Mouse (Mus musculus): Measurements from ENCODE around the gene Suds3.

The Suds3 gene

GRCm38 (mm10) chr5:117115836-117116366 lies at the start of gene Suds3:
TSS of gene Suds3 (minus strand) at chr5:117116113.
- DNase-seq (ENCODE audit: extremely low read depth, low read depth, low spot score), result no peak

DNA sequence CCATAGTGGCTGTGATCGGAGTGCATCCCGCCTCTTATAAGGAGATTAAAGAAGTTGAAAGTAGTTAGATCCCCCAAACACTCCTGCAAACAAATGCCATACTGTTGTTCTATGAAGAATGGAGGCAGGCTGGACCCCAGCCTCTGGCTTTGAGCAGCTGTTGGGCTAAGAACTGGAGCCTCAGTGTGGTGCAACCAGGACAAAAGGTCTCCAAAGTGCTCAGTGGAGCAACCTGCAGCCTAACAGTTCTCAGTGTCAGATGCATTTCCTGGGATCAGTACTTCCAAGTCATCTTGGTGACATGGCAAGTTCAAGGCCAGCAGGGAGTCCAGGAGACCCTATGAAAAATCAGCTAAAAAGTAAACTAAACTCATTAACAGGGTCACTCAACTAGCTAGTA lies 49.0 kb upstream of the Suds3 start:
- no peak for DNase-seq (ENCODE audit: extremely low read depth, low read depth, low spot score)

DNA sequence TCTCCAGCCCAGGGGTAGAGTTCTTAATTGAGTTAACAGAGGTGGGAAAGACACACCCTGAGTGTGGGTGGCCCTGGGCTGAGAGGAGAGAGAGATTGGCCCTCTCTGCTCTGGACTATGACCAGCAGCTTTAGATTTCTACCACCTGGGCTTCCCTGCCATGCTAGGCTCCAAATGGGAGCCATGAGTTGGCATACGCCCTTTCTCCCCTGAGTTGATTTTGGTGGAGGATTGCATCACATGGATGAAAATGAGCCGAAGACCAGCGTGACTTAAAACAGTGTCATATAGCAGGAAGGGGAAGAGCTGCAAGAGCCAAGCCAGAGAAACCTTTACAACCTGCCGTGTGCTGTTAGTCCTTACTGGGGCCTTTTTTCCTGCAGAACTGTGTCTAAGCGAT lies 48.6 kb upstream of the Suds3 start:
- DNase-seq (ENCODE audit: extremely low read depth, low read depth, low spot score), result no peak

GRCm38 (mm10) chr5:117163790-117164189 lies 47.9 kb upstream of the Suds3 start:
- DNase-seq (ENCODE audit: extremely low read depth, low read depth, low spot score), result no peak

DNA sequence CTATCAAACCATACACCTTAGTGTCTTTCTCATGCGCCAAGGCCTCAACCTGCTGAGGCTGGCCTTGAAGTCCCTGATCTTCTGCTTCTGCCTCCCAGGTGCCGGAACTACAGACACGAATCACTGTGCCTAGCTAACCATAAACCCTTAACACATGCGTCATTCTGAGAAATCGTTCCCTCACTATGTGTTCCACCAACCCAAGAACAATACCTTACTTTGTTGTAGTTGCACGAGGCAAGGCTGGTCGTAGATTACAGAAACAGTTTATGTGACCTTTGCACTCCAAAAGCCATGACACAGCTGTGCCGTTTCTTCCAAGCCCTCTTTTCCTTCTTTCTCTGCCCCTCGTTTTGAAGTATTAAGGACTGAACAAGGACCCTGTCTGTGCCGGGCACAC lies 44.6 kb upstream of the Suds3 start:
- DNase-seq (ENCODE audit: extremely low read depth, low read depth, low spot score), result no peak

DNA sequence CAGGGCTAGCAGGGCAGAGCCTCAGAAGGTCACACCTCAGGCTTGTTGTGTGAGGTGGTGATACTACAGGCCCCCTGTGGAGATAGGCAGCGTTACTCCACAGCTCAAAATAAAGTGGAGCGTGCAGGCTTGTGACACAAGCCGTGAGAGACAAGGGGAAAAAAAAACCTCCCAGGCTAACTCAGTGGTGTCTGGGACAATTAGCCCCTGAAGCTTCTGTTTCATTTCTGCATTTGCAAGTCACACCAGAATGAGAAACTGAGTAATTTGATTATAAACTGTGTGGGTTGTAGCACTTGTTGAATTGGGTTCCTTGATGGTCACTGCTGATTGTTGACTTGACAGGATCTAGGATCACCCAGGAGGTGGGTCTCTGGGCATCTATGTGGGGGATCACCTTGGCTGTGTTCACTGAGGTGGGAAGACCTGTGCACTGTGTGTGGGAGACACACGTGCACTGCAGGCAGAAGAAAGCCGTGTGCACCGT lies 43.9 kb upstream of the Suds3 start:
- no peak for DNase-seq (ENCODE audit: extremely low read depth, low read depth, low spot score)

DNA sequence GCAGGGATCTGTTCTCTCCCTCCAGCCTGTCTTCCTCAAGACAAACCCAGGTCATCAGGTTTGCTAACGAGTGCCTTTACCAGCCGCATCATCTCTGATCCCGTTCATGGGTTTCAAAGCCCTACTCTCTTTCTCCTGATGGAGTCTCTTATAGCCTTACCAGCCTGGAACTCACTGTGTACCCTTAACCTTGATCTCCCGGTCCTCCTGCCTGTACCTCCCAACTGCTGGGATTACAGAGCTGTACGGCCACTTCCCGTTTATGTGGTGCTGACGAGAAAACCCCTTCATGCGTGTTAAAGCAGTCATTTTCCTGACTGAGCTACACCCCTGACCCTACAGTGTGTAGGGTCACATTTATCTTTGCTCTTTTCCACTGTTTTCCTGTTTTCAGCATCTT lies 43.4 kb upstream of the Suds3 start:
- no peak for DNase-seq (ENCODE audit: extremely low read depth, low read depth, low spot score)

DNA sequence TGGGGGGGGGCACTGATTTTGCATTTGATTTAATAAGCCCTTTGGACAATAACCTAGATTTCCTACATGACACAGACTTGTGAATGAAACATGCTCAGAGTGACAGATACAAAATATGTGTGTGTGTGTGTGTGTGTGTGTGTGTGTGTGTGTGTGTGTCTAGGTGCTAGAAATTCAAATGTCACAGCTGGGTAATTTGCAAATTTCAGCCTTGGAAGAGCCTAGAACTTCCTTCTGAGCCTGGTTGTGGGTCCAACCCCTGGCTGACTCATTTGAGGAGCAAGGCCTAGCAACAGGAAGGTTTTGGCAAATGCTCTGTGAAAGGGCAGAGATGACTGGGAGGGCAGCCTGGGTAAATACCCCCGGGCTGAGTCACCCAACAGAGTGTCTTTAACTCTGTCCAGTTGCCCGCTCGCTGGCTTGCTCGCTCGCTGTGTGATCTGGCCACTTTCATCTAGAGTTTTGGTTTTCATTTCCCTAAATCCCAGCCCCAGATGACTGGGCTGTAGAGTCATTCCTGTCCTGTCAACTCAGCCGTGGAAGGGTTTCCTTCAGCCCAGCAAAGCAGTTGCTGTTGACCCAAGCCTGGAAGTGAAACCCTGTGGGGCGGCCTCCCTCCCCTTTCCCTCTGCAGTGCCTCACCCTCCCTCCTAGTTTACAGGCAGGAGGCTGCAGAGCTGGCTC lies 42.6 kb upstream of the Suds3 start:
- DNase-seq (ENCODE audit: extremely low read depth, low read depth, low spot score), result no peak

DNA sequence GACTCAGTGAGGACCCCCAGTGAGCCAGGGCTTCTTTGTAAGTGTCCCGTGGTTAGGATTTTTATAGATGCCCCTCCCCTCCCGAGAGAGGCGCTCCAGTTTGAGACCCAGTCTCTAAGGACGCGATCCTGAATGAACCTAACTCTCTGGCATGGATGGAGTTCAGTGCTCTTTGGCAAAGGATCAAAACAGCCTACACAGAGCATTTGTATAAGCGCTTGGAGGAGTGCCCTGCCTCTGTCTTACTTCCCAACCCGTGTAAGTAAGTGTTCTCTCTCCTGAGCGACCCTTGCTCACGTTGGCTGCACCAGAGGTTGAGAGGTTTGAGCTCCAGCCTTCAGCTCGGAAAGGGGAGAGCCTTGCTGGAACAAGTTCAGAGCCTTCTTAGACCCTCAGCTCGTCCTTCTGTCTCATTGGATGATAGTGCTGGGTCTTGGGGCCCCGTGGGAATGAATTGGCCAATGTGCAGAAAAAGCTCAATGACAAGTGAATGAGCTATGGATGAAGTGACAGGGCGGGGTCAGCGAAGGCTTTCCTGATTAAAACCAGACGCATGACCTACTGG lies 37.7 kb upstream of the Suds3 start:
- no peak for DNase-seq (ENCODE audit: extremely low read depth, low read depth, low spot score)

GRCm38 (mm10) chr5:117152944-117153343 lies 37.0 kb upstream of the Suds3 start:
- DNase-seq (ENCODE audit: extremely low read depth, low read depth, low spot score), result no peak

- no peak for DNase-seq (ENCODE audit: extremely low read depth, low read depth, low spot score)
Measured at GRCm38 (mm10) chr5:117150068-117150467, 34.2 kb upstream of the Suds3 start.

GRCm38 (mm10) chr5:117149054-117149942 lies 33.4 kb upstream of the Suds3 start:
- DNase-seq (ENCODE audit: extremely low read depth, low read depth, low spot score), result no peak

GRCm38 (mm10) chr5:117147187-117148095 lies 31.5 kb upstream of the Suds3 start:
- DNase-seq (ENCODE audit: extremely low read depth, low read depth, low spot score), result no peak

- DNase-seq (ENCODE audit: extremely low read depth, low read depth, low spot score), result no peak
Measured at GRCm38 (mm10) chr5:117146165-117146564, 30.3 kb upstream of the Suds3 start.

- no peak for DNase-seq (ENCODE audit: extremely low read depth, low read depth, low spot score)
Measured at GRCm38 (mm10) chr5:117143721-117144135, 27.8 kb upstream of the Suds3 start.

DNA sequence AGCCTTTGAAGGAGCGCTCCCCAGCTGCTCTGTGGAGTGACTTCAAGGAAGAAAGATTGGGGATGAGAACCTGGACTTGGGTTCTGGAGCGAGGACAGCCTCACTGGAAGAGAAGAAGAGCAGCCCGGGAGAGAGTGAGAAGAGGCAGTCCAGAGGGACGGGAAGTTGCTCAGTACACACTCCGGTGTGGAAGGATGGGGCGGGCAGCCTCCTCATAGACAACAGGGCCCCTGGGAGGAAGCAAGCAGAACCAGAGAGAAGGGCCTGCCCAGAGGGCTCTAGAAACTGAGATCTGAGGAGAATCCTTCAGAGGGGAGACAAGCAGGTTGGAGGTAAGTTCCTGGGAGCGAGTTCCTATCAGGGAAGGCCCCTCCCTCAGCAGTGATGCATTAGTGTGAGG lies 24.5 kb upstream of the Suds3 start:
- DNase-seq (ENCODE audit: extremely low read depth, low read depth, low spot score), result no peak

GRCm38 (mm10) chr5:117139822-117140221 lies 23.9 kb upstream of the Suds3 start:
- DNase-seq (ENCODE audit: extremely low read depth, low read depth, low spot score), result no peak

- no peak for DNase-seq (ENCODE audit: extremely low read depth, low read depth, low spot score)
Measured at GRCm38 (mm10) chr5:117138295-117138988, 22.5 kb upstream of the Suds3 start.

DNA sequence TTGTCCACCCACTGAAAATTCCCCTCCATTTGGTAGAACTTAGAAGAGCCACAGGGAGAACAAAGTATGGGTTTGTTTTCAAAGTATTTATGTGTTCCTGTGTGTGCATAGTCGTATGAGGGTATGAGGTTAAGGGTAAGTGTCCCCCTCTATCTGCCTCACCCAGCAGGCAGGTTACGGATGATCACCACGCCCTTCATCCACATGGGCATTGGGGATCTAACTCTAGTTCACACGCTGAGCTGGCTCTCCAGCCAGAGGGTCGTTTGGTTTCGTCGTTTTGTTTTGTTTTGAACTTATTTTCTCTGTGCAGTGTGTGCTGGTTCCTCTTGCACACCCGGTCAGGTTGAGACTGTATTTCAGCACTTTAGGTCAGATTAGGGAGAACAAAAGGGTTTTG lies 21.7 kb upstream of the Suds3 start:
- DNase-seq (ENCODE audit: extremely low read depth, low read depth, low spot score), result no peak

DNA sequence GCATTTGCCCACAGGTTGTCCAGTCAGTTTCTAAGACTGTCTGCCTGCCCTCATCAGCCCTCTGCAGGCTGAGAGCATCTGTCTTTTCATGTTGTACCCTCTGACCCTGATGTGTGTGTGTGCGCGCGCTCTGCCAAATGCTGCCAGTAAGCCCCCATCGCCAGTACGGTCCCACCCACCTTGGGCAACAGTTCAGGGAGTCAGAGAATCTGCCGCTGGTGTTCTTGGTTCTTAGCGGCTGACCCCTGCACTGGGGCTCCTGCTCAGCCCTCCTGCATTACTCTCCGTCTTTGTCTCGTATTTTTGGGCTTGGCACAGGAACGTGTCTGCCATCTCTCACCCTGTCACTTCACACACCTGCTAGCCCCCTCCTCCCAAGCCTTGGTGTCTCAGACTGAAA lies 21.1 kb upstream of the Suds3 start:
- DNase-seq (ENCODE audit: extremely low read depth, low read depth, low spot score), result no peak
